Mouse (Mus musculus): Measurements from ENCODE around the gene Dynlrb1.

The Dynlrb1 gene

DNA sequence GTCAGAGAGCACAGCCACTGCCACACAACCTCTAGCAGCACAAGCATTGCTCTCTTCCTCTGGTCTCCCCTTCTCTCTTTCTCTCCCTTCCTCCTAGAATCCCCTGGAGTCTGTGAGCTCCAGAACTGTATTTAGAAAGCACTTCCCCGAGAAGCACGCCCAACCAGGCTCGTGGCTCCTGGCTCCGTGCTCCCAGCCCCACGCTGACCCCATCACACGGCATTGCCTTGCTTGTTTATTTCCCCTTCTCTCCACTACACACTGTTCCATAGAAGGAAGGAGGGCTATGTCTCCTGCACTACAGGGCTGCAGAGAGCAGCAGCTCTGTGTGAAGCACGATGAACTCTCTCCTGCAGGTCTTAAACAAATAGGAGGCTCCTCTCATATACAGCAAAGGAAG, 48.3 kb downstream of the Dynlrb1 start:
- DNase-seq, result no peak

GRCm38 (mm10) chr2:155285744-155286143, 49.4 kb downstream of the Dynlrb1 start:
- DNase-seq, result no peak

- DNase-seq, result no peak
Observed at GRCm38 (mm10) chr2:155287456-155288250, 51.3 kb downstream of the Dynlrb1 start.

- DNase-seq, result no peak
Observed at GRCm38 (mm10) chr2:155290066-155290465, 53.7 kb downstream of the Dynlrb1 start.

DNA sequence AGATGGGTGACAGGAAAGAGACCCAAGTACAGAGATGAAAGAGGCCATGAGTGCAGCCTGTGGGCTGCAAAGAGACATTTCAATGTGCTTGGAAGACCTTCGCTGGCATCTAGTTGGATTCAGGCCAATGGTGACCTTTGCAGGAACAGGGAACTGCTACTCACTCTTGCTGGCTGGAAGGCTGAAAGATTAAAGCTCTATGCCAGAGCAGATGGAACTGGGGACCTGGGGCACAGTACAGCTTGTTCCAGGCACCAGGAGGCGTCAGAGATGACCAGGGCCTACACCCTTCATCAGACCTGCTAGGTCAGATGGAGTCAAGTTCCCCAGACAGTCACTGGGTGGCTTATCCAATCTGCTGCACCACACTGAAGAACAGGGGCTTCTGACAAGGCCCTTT, 57.0 kb downstream of the Dynlrb1 start:
- no peak for DNase-seq

DNA sequence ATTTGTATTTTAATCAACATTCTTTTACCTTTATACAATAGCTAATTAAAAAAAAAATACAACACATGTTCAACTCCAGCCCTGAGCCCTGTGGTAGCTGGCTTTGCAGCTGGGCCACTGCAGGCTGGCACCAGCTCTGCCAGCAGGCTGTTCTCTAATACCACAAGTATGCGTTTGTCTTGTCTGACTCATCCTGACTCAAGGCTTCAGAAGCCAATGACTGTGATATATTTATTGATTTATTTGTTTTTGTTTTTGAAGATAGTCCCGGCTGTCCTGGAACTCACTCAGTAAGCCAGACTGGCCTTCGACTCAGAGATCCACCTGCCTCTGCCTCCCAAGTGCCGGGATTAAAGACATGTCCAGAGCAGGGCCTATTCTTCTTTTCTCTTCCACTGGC, 57.6 kb downstream of the Dynlrb1 start:
- no peak for DNase-seq

- no peak for DNase-seq
Observed at GRCm38 (mm10) chr2:155295453-155295852, 59.1 kb downstream of the Dynlrb1 start.

DNA sequence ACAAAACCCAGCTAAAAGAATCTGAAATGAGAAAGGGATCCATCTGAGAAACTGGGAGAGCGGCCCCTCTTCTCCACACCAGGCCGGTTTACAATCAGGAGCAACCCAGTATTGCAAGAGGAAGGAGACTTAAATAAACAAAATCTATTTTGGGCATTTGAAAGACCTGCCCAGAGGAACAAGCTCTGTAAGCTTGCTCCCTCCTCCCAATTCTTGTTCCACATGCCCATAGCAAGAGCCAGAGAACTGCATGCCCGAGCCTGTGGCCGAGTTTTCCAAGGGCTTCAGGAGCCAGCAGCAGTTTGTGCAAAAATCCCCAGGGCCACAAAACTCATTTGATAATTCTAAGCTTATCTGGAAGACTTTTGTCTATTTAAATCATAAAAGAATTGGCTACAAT, 63.2 kb downstream of the Dynlrb1 start:
- DNase-seq, result no peak
